Mouse (Mus musculus): ENCODE measurements at regions not wholly inside any gene's neighbourhood (a gene's known extent, or its start where the extent isn't known, plus 50 kb on each side); places are given as distances from the start of the nearest gene placed in this dataset.

GRCm38 (mm10) chr6:84422946-84423345 is 170.8 kb downstream of the Cyp26b1 start:
- H3K4me3 ChIP-seq (ENCODE audit: control insufficient read depth in 1 of 2, insufficient read depth in 1 of 2, low read depth in 1 of 2, low read length in 2 of 2): no peak overlapping the region
- H3K27ac ChIP-seq (replicated peaks in 1 of 2; ENCODE audit: control insufficient read depth in 1 of 2, insufficient read depth in 1 of 2, low read depth in 2 of 2, low read length in 2 of 2): no peak overlapping the region
- H3K27me3 ChIP-seq (ENCODE audit: control insufficient read depth, insufficient read depth, low read length): peaks cover 58% of the 10 kb centered on the region
- no peak for ATAC-seq (ENCODE audit: insufficient number of reproducible peaks, insufficient read depth, low FRiP score, low read depth)
- H3K4me1 ChIP-seq (ENCODE audit: control insufficient read depth in 2 of 2, insufficient read depth in 2 of 2, low read length in 2 of 2): no peaks in the 10 kb centered on the region
- no peaks in the 10 kb centered on the region for H3K36me3 ChIP-seq (ENCODE audit: control insufficient read depth, insufficient read depth, low read length)
- no peaks in the 10 kb centered on the region for H3K9me3 ChIP-seq (ENCODE audit: control insufficient read depth, low read length)
- H3K9ac ChIP-seq (ENCODE audit: low read length): no peak overlapping the region
- no peak overlapping the region for H3K4me2 ChIP-seq (ENCODE audit: low read length)
- 12% methylated on average over 3 of the region's 3 CpGs for WGBS

GRCm38 (mm10) chr6:84419691-84420090 is 174.0 kb downstream of the Cyp26b1 start:
- H3K27me3 ChIP-seq (ENCODE audit: control insufficient read depth, insufficient read depth, low read length): peaks cover 43% of the 10 kb centered on the region
- WGBS: 68% methylated on average over 2 of the region's 2 CpGs
- ATAC-seq (ENCODE audit: insufficient number of reproducible peaks, insufficient read depth, low FRiP score, low read depth): no peak

GRCm38 (mm10) chr6:84419281-84419680 is 174.4 kb downstream of the Cyp26b1 start:
- no peak overlapping the region for H3K9ac ChIP-seq (ENCODE audit: low read length)
- no peak for ATAC-seq (ENCODE audit: insufficient number of reproducible peaks, insufficient read depth, low FRiP score, low read depth)
- no peaks in the 10 kb centered on the region for H3K36me3 ChIP-seq (ENCODE audit: control insufficient read depth, insufficient read depth, low read length)
- H3K27ac ChIP-seq (replicated peaks in 1 of 2; ENCODE audit: control insufficient read depth in 1 of 2, insufficient read depth in 1 of 2, low read depth in 2 of 2, low read length in 2 of 2): no peak overlapping the region
- no peaks in the 10 kb centered on the region for H3K9me3 ChIP-seq (ENCODE audit: control insufficient read depth, low read length)
- H3K4me3 ChIP-seq (ENCODE audit: control insufficient read depth in 1 of 2, insufficient read depth in 1 of 2, low read depth in 1 of 2, low read length in 2 of 2): no peak overlapping the region
- no peak overlapping the region for H3K4me2 ChIP-seq (ENCODE audit: low read length)
- no peaks in the 10 kb centered on the region for H3K4me1 ChIP-seq (ENCODE audit: control insufficient read depth in 2 of 2, insufficient read depth in 2 of 2, low read length in 2 of 2)
- WGBS: 57% methylated on average over 2 of the region's 2 CpGs
- peaks cover 39% of the 10 kb centered on the region for H3K27me3 ChIP-seq (ENCODE audit: control insufficient read depth, insufficient read depth, low read length)

More at GRCm38 (mm10) chr6:84419691-84420090, 174.0 kb downstream of the Cyp26b1 start:
- H3K4me3 ChIP-seq (ENCODE audit: control insufficient read depth in 1 of 2, insufficient read depth in 1 of 2, low read depth in 1 of 2, low read length in 2 of 2): no peak overlapping the region
- no peak overlapping the region for H3K4me2 ChIP-seq (ENCODE audit: low read length)
- H3K36me3 ChIP-seq (ENCODE audit: control insufficient read depth, insufficient read depth, low read length): no peaks in the 10 kb centered on the region
- H3K4me1 ChIP-seq (ENCODE audit: control insufficient read depth in 2 of 2, insufficient read depth in 2 of 2, low read length in 2 of 2): no peaks in the 10 kb centered on the region
- no peak overlapping the region for H3K9ac ChIP-seq (ENCODE audit: low read length)
- H3K27ac ChIP-seq (replicated peaks in 1 of 2; ENCODE audit: control insufficient read depth in 1 of 2, insufficient read depth in 1 of 2, low read depth in 2 of 2, low read length in 2 of 2): no peak overlapping the region
- H3K9me3 ChIP-seq (ENCODE audit: control insufficient read depth, low read length): no peaks in the 10 kb centered on the region

- Histone ChIP-seq H3K9ac (ENCODE audit: low read length) (no peak overlapping the region), H3K27me3 (ENCODE audit: control insufficient read depth, insufficient read depth, low read length) (peaks cover 32% of the 10 kb centered on the region), H3K36me3 (ENCODE audit: control insufficient read depth, insufficient read depth, low read length) (no peaks in the 10 kb centered on the region), H3K4me3 (ENCODE audit: control insufficient read depth in 1 of 2, insufficient read depth in 1 of 2, low read depth in 1 of 2, low read length in 2 of 2) (no peak overlapping the region), H3K9me3 (ENCODE audit: control insufficient read depth, low read length) (no peaks in the 10 kb centered on the region), H3K27ac (replicated peaks in 1 of 2; ENCODE audit: control insufficient read depth in 1 of 2, insufficient read depth in 1 of 2, low read depth in 2 of 2, low read length in 2 of 2) (no peak overlapping the region), H3K4me1 (ENCODE audit: control insufficient read depth in 2 of 2, insufficient read depth in 2 of 2, low read length in 2 of 2) (no peaks in the 10 kb centered on the region), H3K4me2 (ENCODE audit: low read length) (no peak overlapping the region)
- 68% methylated on average over 11 of the region's 11 CpGs for WGBS
- no peak for ATAC-seq (ENCODE audit: insufficient number of reproducible peaks, insufficient read depth, low FRiP score, low read depth)
Observed at GRCm38 (mm10) chr6:84416992-84417636, 176.6 kb downstream of the Cyp26b1 start.

GRCm38 (mm10) chr6:84414400-84414799 is 179.3 kb downstream of the Cyp26b1 start:
- no peaks in the 10 kb centered on the region for H3K4me1 ChIP-seq (ENCODE audit: control insufficient read depth in 2 of 2, insufficient read depth in 2 of 2, low read length in 2 of 2)
- H3K27me3 ChIP-seq (ENCODE audit: control insufficient read depth, insufficient read depth, low read length): peaks cover 16% of the 10 kb centered on the region
- H3K4me2 ChIP-seq (ENCODE audit: low read length): no peak overlapping the region
- H3K27ac ChIP-seq (replicated peaks in 1 of 2; ENCODE audit: control insufficient read depth in 1 of 2, insufficient read depth in 1 of 2, low read depth in 2 of 2, low read length in 2 of 2): no peak overlapping the region
- no peaks in the 10 kb centered on the region for H3K36me3 ChIP-seq (ENCODE audit: control insufficient read depth, insufficient read depth, low read length)
- H3K9me3 ChIP-seq (ENCODE audit: control insufficient read depth, low read length): no peaks in the 10 kb centered on the region
- ATAC-seq (ENCODE audit: insufficient number of reproducible peaks, insufficient read depth, low FRiP score, low read depth): no peak
- H3K9ac ChIP-seq (ENCODE audit: low read length): no peak overlapping the region
- 67% methylated on average over 5 of the region's 5 CpGs for WGBS
- no peak overlapping the region for H3K4me3 ChIP-seq (ENCODE audit: control insufficient read depth in 1 of 2, insufficient read depth in 1 of 2, low read depth in 1 of 2, low read length in 2 of 2)

- ATAC-seq (ENCODE audit: insufficient number of reproducible peaks, insufficient read depth, low FRiP score, low read depth): no peak
- peaks cover 12% of the 10 kb centered on the region for H3K27me3 ChIP-seq (ENCODE audit: control insufficient read depth, insufficient read depth, low read length)
- WGBS: 85% methylated on average over 10 of the region's 10 CpGs
Observed at GRCm38 (mm10) chr6:84409863-84410513, 183.7 kb downstream of the Cyp26b1 start.

GRCm38 (mm10) chr6:84408513-84408912 is 185.2 kb downstream of the Cyp26b1 start:
- Histone ChIP-seq H3K4me1 (ENCODE audit: control insufficient read depth in 2 of 2, insufficient read depth in 2 of 2, low read length in 2 of 2) (no peaks in the 10 kb centered on the region), H3K4me2 (ENCODE audit: low read length) (no peak overlapping the region), H3K4me3 (ENCODE audit: control insufficient read depth in 1 of 2, insufficient read depth in 1 of 2, low read depth in 1 of 2, low read length in 2 of 2) (no peak overlapping the region), H3K36me3 (ENCODE audit: control insufficient read depth, insufficient read depth, low read length) (no peaks in the 10 kb centered on the region), H3K9me3 (ENCODE audit: control insufficient read depth, low read length) (no peaks in the 10 kb centered on the region), H3K9ac (ENCODE audit: low read length) (no peak overlapping the region), H3K27me3 (ENCODE audit: control insufficient read depth, insufficient read depth, low read length) (peaks cover 12% of the 10 kb centered on the region), H3K27ac (replicated peaks in 1 of 2; ENCODE audit: control insufficient read depth in 1 of 2, insufficient read depth in 1 of 2, low read depth in 2 of 2, low read length in 2 of 2) (no peak overlapping the region)
- no peak for ATAC-seq (ENCODE audit: insufficient number of reproducible peaks, insufficient read depth, low FRiP score, low read depth)
- 79% methylated on average over 5 of the region's 5 CpGs for WGBS

More at GRCm38 (mm10) chr6:84409863-84410513, 183.7 kb downstream of the Cyp26b1 start:
- Histone ChIP-seq H3K9me3 (ENCODE audit: control insufficient read depth, low read length) (no peaks in the 10 kb centered on the region), H3K9ac (ENCODE audit: low read length) (no peak overlapping the region), H3K4me2 (ENCODE audit: low read length) (no peak overlapping the region), H3K36me3 (ENCODE audit: control insufficient read depth, insufficient read depth, low read length) (no peaks in the 10 kb centered on the region), H3K4me3 (ENCODE audit: control insufficient read depth in 1 of 2, insufficient read depth in 1 of 2, low read depth in 1 of 2, low read length in 2 of 2) (no peak overlapping the region), H3K4me1 (ENCODE audit: control insufficient read depth in 2 of 2, insufficient read depth in 2 of 2, low read length in 2 of 2) (no peaks in the 10 kb centered on the region), H3K27ac (replicated peaks in 1 of 2; ENCODE audit: control insufficient read depth in 1 of 2, insufficient read depth in 1 of 2, low read depth in 2 of 2, low read length in 2 of 2) (no peak overlapping the region)
